Mouse (Mus musculus): ENCODE results near the gene Nudt2. TPM values are rescaled to one million over a fixed set of nuclear protein-coding genes. Genes with fewer than 3 reads are reported as not detected.

The Nudt2 gene
- polyA plus RNA-seq, 1 experiment from 2014 or later = 59.7 TPM

- ATAC-seq (ENCODE audit: insufficient read depth) (no peak), DNase-seq (peak; percentile 41)
- peak overlapping the region; percentile 92 for H3K4me2 ChIP-seq
- H3K4me1 ChIP-seq (ENCODE audit: insufficient read depth) = peaks cover 3% of the 10 kb centered on the region; the same call in 1 of the 2 replicates
- H3K9ac ChIP-seq = peak overlapping the region; percentile 57
- TF ChIP-seq CTCF (IDR thresholded peaks at IDR 0.05; ENCODE audit: low read depth) = no peak; the same call in 1 of the 2 replicates
- WGBS = 4% methylated on average over 22 of the region's 22 CpGs
- H3K36me3 ChIP-seq (ENCODE audit: insufficient read depth) = no peaks in the 10 kb centered on the region
- H3K27ac ChIP-seq (ENCODE audit: low read depth) = no peak overlapping the region
- H3K27me3 ChIP-seq (ENCODE audit: insufficient read depth, low read length) = peaks cover 4% of the 10 kb centered on the region; the same call in 1 of the 2 replicates
- H3K4me3 ChIP-seq (ENCODE audit: low read depth, low read length) = peak overlapping the region; percentile 50
- H3K9me3 ChIP-seq (ENCODE audit: low read depth, low read length) = no peaks in the 10 kb centered on the region
Measured at GRCm38 (mm10) chr4:41507326-41507924, 42.5 kb downstream of the Nudt2 start.

GRCm38 (mm10) chr4:41507998-41508397, 43.0 kb downstream of the Nudt2 start:
- Histone ChIP-seq H3K4me1 (ENCODE audit: insufficient read depth) (no peaks in the 10 kb centered on the region; the same call in 1 of the 2 replicates), H3K9me3 (ENCODE audit: low read depth, low read length) (no peaks in the 10 kb centered on the region), H3K27ac (ENCODE audit: low read depth) (no peak overlapping the region), H3K4me3 (ENCODE audit: low read depth, low read length) (no peak overlapping the region), H3K27me3 (ENCODE audit: insufficient read depth, low read length) (peaks cover 4% of the 10 kb centered on the region; the same call in 1 of the 2 replicates), H3K9ac (no peak overlapping the region), H3K4me2 (no peak overlapping the region; the same call in 1 of the 2 replicates), H3K36me3 (ENCODE audit: insufficient read depth) (no peaks in the 10 kb centered on the region)
- TF ChIP-seq CTCF (IDR thresholded peaks at IDR 0.05; ENCODE audit: low read depth) = no peak
- ATAC-seq (ENCODE audit: insufficient read depth) (no peak), DNase-seq (no peak)
- 41% methylated on average over 7 of the region's 7 CpGs for WGBS

GRCm38 (mm10) chr4:41513309-41513708, 48.4 kb downstream of the Nudt2 start:
- H3K9me3 ChIP-seq (ENCODE audit: low read depth, low read length) = no peaks in the 10 kb centered on the region
- H3K36me3 ChIP-seq (ENCODE audit: insufficient read depth) = no peaks in the 10 kb centered on the region
- no peaks in the 10 kb centered on the region for H3K4me1 ChIP-seq (ENCODE audit: insufficient read depth)
- H3K9ac ChIP-seq = no peak overlapping the region
- no peak for TF ChIP-seq CTCF (IDR thresholded peaks at IDR 0.05; ENCODE audit: low read depth)
- H3K27me3 ChIP-seq (ENCODE audit: insufficient read depth, low read length) = no peaks in the 10 kb centered on the region
- no peak overlapping the region for H3K27ac ChIP-seq (ENCODE audit: low read depth)
- H3K4me2 ChIP-seq = no peak overlapping the region
- no peak overlapping the region for H3K4me3 ChIP-seq (ENCODE audit: low read depth, low read length)
- DNase-seq (no peak), ATAC-seq (ENCODE audit: insufficient read depth) (no peak)
- WGBS = 46% methylated on average over 4 of the region's 4 CpGs

- 19% methylated on average over 8 of the region's 8 CpGs for WGBS
- ATAC-seq (ENCODE audit: insufficient read depth) (no peak), DNase-seq (no peak)
- Histone ChIP-seq H3K27ac (ENCODE audit: low read depth) (no peak overlapping the region), H3K9ac (no peak overlapping the region), H3K4me2 (no peak overlapping the region), H3K4me1 (ENCODE audit: insufficient read depth) (no peaks in the 10 kb centered on the region), H3K4me3 (ENCODE audit: low read depth, low read length) (no peak overlapping the region), H3K27me3 (ENCODE audit: insufficient read depth, low read length) (no peaks in the 10 kb centered on the region), H3K36me3 (ENCODE audit: insufficient read depth) (no peaks in the 10 kb centered on the region), H3K9me3 (ENCODE audit: low read depth, low read length) (no peaks in the 10 kb centered on the region)
- no peak for TF ChIP-seq CTCF (IDR thresholded peaks at IDR 0.05; ENCODE audit: low read depth)
Measured at GRCm38 (mm10) chr4:41513714-41514113, 48.8 kb downstream of the Nudt2 start.

GRCm38 (mm10) chr4:41517233-41517632, 52.3 kb downstream of the Nudt2 start, which contains the start of gene 1110017D15Rik:
1110017D15Rik (minus strand) TSS chr4:41517333.
- 69% methylated on average over 2 of the region's 2 CpGs for WGBS

GRCm38 (mm10) chr4:41518349-41518748, 53.4 kb downstream of the Nudt2 start:
- no peak for DNase-seq
- 65% methylated on average over 7 of the region's 7 CpGs for WGBS
- no peak overlapping the region for H3K27ac ChIP-seq (ENCODE audit: low read depth)

More at GRCm38 (mm10) chr4:41517233-41517632, 52.3 kb downstream of the Nudt2 start, which contains the start of gene 1110017D15Rik:
- no peaks in the 10 kb centered on the region for H3K36me3 ChIP-seq (ENCODE audit: insufficient read depth)
- TF ChIP-seq CTCF (IDR thresholded peaks at IDR 0.05; ENCODE audit: low read depth) = no peak
- H3K27me3 ChIP-seq (ENCODE audit: insufficient read depth, low read length) = 0 out of 2 replicates have a peak, but pooled peaks cover 2% of the 10 kb centered on the region
- ATAC-seq (ENCODE audit: insufficient read depth) (no peak), DNase-seq (no peak)
- no peaks in the 10 kb centered on the region for H3K9me3 ChIP-seq (ENCODE audit: low read depth, low read length)
- H3K9ac ChIP-seq = no peak within 1 kb of the TSS
- no peaks in the 10 kb centered on the region for H3K4me1 ChIP-seq (ENCODE audit: insufficient read depth)
- no peak within 1 kb of the TSS for H3K4me3 ChIP-seq (ENCODE audit: low read depth, low read length)
- no peak within 1 kb of the TSS for H3K4me2 ChIP-seq
- H3K27ac ChIP-seq (ENCODE audit: low read depth) = no peak within 1 kb of the TSS

GRCm38 (mm10) chr4:41519195-41519594, 54.2 kb downstream of the Nudt2 start:
- H3K4me1 ChIP-seq (ENCODE audit: insufficient read depth) = no peaks in the 10 kb centered on the region
- H3K9ac ChIP-seq = no peak overlapping the region
- DNase-seq = no peak
- 83% methylated on average over 5 of the region's 5 CpGs for WGBS
- no peaks in the 10 kb centered on the region for H3K36me3 ChIP-seq (ENCODE audit: insufficient read depth)
- no peak overlapping the region for H3K4me2 ChIP-seq
- no peak overlapping the region for H3K4me3 ChIP-seq (ENCODE audit: low read depth, low read length)
- ATAC-seq (ENCODE audit: insufficient read depth) = no peak
- TF ChIP-seq CTCF (IDR thresholded peaks at IDR 0.05; ENCODE audit: low read depth) = no peak
- no peaks in the 10 kb centered on the region for H3K9me3 ChIP-seq (ENCODE audit: low read depth, low read length)
- H3K27me3 ChIP-seq (ENCODE audit: insufficient read depth, low read length) = 0 out of 2 replicates have a peak, but pooled peaks cover 2% of the 10 kb centered on the region
- H3K27ac ChIP-seq (ENCODE audit: low read depth) = no peak overlapping the region

More at GRCm38 (mm10) chr4:41518349-41518748, 53.4 kb downstream of the Nudt2 start:
- Histone ChIP-seq H3K4me2 (no peak overlapping the region), H3K9me3 (ENCODE audit: low read depth, low read length) (no peaks in the 10 kb centered on the region), H3K27me3 (ENCODE audit: insufficient read depth, low read length) (0 out of 2 replicates have a peak, but pooled peaks cover 2% of the 10 kb centered on the region), H3K9ac (no peak overlapping the region), H3K36me3 (ENCODE audit: insufficient read depth) (no peaks in the 10 kb centered on the region), H3K4me3 (ENCODE audit: low read depth, low read length) (no peak overlapping the region), H3K4me1 (ENCODE audit: insufficient read depth) (no peaks in the 10 kb centered on the region)
- ATAC-seq (ENCODE audit: insufficient read depth) = no peak
- no peak for TF ChIP-seq CTCF (IDR thresholded peaks at IDR 0.05; ENCODE audit: low read depth)
